Mouse (Mus musculus) urinary bladder, postnatal 4 days (tissue): ENCODE data around the gene Sucla2.

Experiments used
- DNase-seq, 2 experiments: peaks; one replicate each; pipeline ENCODE4 v3.0.0; 2021 to 2022; ENCODE audit warnings: low spot score in 2 of 2

The Sucla2 gene

GRCm38 (mm10) chr14:73524766-73525448, at the start of gene Sucla2:
TSS of gene Sucla2 (plus strand) at chr14:73525319.
- DNase-seq: peak; percentile 90 to 95

GRCm38 (mm10) chr14:73475506-73475905, 49.6 kb upstream of the Sucla2 start:
- no peak for DNase-seq

GRCm38 (mm10) chr14:73476361-73476934, 48.7 kb upstream of the Sucla2 start:
- no peak for DNase-seq

- DNase-seq: no peak
These were observed 48.0 kb upstream of the Sucla2 start for GRCm38 (mm10) chr14:73477077-73477476.

- no peak for DNase-seq
These were observed 46.8 kb upstream of the Sucla2 start for GRCm38 (mm10) chr14:73478321-73478720.

GRCm38 (mm10) chr14:73479771-73480170, 45.3 kb upstream of the Sucla2 start:
- no peak for DNase-seq

GRCm38 (mm10) chr14:73483516-73484229, 41.4 kb upstream of the Sucla2 start:
- DNase-seq: no peak

- no peak for DNase-seq
These were observed 40.6 kb upstream of the Sucla2 start for GRCm38 (mm10) chr14:73484366-73485110.

GRCm38 (mm10) chr14:73486641-73487040, 38.5 kb upstream of the Sucla2 start:
- no peak for DNase-seq

GRCm38 (mm10) chr14:73493356-73493755, 31.8 kb upstream of the Sucla2 start:
- no peak for DNase-seq

- DNase-seq: no peak
These were observed 31.0 kb upstream of the Sucla2 start for GRCm38 (mm10) chr14:73494122-73494521.

GRCm38 (mm10) chr14:73495753-73496152, 29.4 kb upstream of the Sucla2 start:
- DNase-seq: no peak

- no peak for DNase-seq
These were observed 23.8 kb upstream of the Sucla2 start for GRCm38 (mm10) chr14:73501283-73501682.

- no peak for DNase-seq
These were observed 23.4 kb upstream of the Sucla2 start for GRCm38 (mm10) chr14:73501721-73502120.

GRCm38 (mm10) chr14:73502591-73503184, 22.4 kb upstream of the Sucla2 start:
- peak in 1 of 2 experiments; percentile 37 for DNase-seq

- DNase-seq: no peak
These were observed 21.7 kb upstream of the Sucla2 start for GRCm38 (mm10) chr14:73503237-73503933.

- DNase-seq: no peak
These were observed 18.8 kb upstream of the Sucla2 start for GRCm38 (mm10) chr14:73506283-73506682.

- DNase-seq: no peak
These were observed 17.9 kb upstream of the Sucla2 start for GRCm38 (mm10) chr14:73507200-73507599.

GRCm38 (mm10) chr14:73507702-73508376, 17.3 kb upstream of the Sucla2 start:
- no peak for DNase-seq

- no peak for DNase-seq
These were observed 16.3 kb upstream of the Sucla2 start for GRCm38 (mm10) chr14:73508630-73509395.
